Comparison of ENCODE assay signal across 27 mouse cellular contexts in the genomic region with DNA sequence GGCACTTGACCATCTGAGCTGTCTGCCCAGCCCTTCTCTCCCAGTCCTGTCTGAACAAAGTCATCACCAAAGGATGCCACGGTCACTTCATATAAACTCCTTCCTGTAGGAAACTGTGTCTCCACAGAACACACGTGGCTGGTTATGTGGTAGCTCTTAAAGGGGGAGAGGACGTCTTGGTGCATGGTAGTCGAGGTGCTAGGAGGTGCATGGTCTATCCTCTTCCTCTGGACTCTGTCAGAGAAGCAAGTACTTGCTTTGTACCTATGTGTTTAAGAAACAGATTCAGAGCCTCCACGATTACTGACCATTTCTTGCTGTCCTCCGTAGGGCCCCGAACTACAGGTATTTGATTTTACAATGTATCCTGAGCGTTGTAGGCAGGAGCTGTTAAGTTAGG.
"Had no signal": no experiment of that assay in that cellular context is flagged by ENCODE, and none has a peak within 500 bp of the region (broad histone marks: within the 10 kb centered on the region; RNA-seq: fewer than 3 reads in every experiment).

No protein-coding gene starts in this region.

- DNase-seq: left cerebral cortex, postnatal 4 days; liver; liver, embryonic 13.5 days; liver, postnatal 0 days; lung, adult 18-20 months; lung, adult 2 months; lung, embryonic 14.5 days; lung, postnatal 10 days; lung, postnatal 14 days; lung, postnatal 36 days; lung, postnatal 4 days; midbrain, embryonic 14.5 days had no signal

- H3K27me3 ChIP-seq: limb, embryonic 12.5 days; limb, embryonic 13.5 days; limb, embryonic 15.5 days; liver, embryonic 12.5 days; liver, embryonic 13.5 days; liver, embryonic 15.5 days; lung, embryonic 15.5 days; megakaryocyte, embryonic 14.5 days; midbrain, embryonic 12.5 days; midbrain, embryonic 13.5 days; midbrain, embryonic 15.5 days; neural tube, embryonic 12.5 days had no signal

- H3K4me2 ChIP-seq: limb, embryonic 12.5 days; limb, embryonic 13.5 days; limb, embryonic 15.5 days; liver, embryonic 11.5 days; liver, embryonic 12.5 days; liver, embryonic 13.5 days; liver, embryonic 15.5 days; lung, embryonic 14.5 days; lung, embryonic 15.5 days; midbrain, embryonic 11.5 days; midbrain, embryonic 12.5 days; midbrain, embryonic 13.5 days; midbrain, embryonic 15.5 days; neural tube, embryonic 12.5 days had no signal

- H3K4me3 ChIP-seq: limb, embryonic 10.5 days; limb, embryonic 12.5 days; limb, embryonic 13.5 days; limb, embryonic 15.5 days; liver, embryonic 12.5 days; liver, embryonic 13.5 days; liver, embryonic 15.5 days; lung, embryonic 15.5 days; megakaryocyte, embryonic 14.5 days; midbrain, embryonic 10.5 days; midbrain, embryonic 12.5 days; midbrain, embryonic 13.5 days; midbrain, embryonic 15.5 days; neural tube, embryonic 12.5 days had no signal
